Mouse (Mus musculus): ENCODE measurements around the gene Ucn2.

Gene Ucn2

DNA sequence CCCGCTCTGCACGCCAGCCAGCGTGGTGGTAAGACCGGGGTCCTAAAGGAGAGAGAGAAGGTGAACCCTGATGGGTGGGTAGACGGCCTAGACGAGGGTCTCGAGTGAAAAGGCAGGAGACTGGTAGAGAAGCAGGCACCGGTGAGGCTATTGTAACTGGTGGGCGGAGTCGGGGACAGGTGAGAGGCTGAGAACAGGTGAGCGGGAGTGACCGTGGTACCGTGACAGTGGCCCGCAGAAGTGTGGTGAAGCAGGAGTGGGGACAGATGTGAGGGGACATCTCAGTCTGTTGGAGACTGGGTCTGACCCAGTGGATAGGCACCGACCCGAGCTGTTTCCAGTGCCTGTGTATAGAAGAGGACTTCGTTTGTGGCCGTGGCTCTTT, 6.3 kb downstream of the Ucn2 start:
- no peak for DNase-seq (ENCODE audit: extremely low spot score)

GRCm38 (mm10) chr9:108992620-108993361, 7.0 kb downstream of the Ucn2 start:
- no peak for DNase-seq (ENCODE audit: extremely low spot score)

GRCm38 (mm10) chr9:108996411-108996810, 10.6 kb downstream of the Ucn2 start:
- no peak for DNase-seq (ENCODE audit: extremely low spot score)

- no peak for DNase-seq (ENCODE audit: extremely low spot score)
Observed at GRCm38 (mm10) chr9:108998287-108999166, 12.7 kb downstream of the Ucn2 start.

DNA sequence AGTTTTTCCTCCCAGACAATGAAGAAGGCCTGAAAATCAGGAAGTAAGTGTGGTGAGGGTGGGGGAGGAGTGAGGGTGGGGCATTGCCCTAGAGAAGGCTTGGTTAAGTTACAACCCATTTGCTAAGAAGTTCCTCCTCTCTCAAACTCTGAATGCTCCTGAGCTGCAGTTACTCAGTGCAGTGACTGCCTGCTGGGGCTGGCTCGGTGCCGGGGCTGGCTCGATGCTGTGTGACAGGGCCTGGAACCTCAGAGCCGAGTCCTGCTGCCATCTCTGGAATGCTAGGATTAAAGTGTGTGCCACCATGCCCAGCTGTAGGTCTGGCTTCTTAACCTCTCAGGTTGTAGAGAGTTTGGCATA, 13.3 kb downstream of the Ucn2 start:
- no peak for DNase-seq (ENCODE audit: extremely low spot score)

DNA sequence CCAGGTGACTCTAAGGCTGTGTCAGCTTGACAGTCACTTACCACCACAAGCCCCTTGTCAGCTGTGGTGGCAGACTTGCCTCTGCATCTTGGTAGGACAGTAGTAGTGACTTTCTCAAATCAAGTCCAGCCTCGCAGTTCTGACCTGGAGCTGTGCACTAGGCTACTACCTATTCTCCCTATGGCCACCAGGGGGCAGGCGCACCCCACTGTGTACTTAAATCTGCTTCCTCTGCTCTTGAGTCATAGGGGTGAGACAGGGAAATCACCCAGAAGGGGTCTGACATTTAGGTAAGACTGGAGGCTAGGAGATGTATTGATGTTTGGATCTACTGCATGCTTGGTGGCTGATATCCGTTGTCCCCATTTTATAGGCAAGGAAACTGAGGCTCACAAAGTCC, 14.9 kb downstream of the Ucn2 start:
- DNase-seq (ENCODE audit: extremely low spot score): peak; percentile 52

DNA sequence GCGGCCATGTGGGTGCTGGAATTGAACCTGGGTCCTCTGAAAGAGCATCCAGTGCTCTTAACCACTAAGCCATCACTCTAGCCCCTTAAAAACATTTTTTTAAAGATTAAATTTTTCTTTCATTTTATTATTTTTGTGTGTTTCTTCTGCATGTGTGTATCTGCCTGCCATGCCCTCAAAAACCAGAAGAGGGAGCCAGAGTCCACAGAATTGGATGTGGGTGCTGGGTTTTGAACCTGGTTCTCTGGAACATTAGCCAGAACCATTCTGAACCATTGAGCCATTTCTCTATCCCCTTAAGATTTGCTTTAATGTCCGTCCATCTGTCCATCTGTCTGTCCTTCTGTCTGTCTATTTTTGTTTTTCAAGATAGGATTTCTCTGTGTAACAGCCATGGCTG, 17.4 kb downstream of the Ucn2 start:
- peak; percentile 59 for DNase-seq (ENCODE audit: extremely low spot score)

DNA sequence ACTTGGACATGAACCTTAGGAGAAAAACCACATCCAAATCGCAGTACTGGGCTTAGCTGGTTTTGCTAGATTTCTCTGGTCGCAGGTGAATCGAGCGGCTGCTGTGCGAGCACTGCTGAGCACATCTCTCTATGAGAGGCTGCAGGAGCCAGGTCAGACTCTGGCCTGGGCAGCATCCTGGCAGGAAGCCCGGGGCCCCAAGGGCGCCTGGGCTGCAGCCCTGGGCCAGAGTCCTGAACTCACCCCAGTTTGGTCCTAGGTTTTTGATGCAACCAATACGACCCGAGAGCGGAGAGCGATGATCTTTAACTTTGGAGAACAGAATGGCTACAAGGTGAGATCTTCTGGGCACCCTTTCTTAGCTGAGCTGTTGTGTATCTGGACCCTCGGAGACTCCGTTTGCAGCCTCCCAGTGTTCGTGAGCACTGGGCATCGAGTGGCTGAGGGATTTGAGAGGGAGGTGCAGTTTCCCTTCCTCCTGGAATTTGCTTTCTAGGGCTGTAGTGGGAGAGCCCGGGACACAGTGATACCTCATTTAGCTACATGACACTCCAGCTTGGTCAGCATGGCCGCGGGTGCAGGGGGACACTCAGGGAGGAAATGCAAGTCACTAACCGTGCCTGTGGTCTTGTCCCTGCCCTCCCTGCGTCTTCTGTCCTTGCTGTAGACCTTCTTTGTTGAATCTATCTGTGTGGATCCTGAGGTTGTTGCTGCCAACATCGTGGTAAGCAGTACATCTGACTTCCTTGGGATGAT, 21.4 kb downstream of the Ucn2 start:
- DNase-seq (ENCODE audit: extremely low spot score): no peak

DNA sequence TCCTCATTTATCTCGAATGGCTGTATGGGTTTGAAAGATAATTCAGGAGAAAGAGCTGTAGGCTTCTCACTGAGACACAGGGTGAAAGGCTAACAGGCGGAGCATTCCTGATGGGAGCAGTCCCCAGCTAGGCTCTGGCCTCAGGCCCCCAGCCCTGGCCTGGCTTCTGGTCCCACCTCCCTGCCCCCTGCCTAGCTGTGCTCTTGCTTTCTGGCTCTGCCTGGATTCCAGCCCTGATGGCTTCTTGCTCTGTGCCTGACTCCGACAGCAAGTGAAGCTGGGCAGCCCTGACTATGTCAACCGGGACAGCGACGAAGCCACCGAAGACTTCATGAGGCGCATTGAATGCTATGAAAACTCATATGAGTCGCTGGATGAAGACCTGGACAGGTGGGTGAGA, 22.3 kb downstream of the Ucn2 start:
- no peak for DNase-seq (ENCODE audit: extremely low spot score)

- no peak for DNase-seq (ENCODE audit: extremely low spot score)
Observed at GRCm38 (mm10) chr9:109008994-109009635, 23.3 kb downstream of the Ucn2 start.

DNA sequence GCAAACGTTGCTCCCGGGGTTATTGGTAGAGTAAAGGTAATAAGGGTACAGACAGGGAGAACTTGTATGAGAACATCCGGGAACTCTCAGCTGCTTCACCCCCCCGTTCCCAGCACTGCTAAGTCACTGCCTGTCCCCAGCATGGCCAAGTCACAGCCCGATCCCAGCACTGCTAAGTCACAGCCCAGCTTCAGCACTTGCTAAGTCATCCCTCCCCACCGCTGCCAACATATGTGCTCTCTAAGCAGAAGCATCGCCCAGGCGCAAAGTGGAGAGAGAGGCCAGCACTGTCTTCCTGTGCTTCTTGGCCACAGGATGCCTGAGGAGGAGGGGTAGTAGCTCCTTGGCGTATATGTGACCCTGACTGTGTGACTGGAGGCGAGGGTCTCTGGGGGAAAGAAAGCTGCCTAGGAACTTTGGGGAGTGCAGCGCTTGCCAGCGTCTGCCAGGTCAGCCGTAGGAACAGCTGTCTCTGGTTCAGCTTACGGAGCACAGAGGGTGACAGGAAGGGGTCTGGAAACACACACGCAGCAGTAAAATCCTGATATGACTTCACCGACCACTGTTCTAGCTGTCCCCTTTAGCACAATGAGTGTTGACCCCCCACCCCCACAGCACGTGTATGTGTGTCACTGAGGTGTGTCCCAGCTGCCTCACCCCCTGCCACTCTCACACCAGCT, 24.0 kb downstream of the Ucn2 start:
- no peak for DNase-seq (ENCODE audit: extremely low spot score)

DNA sequence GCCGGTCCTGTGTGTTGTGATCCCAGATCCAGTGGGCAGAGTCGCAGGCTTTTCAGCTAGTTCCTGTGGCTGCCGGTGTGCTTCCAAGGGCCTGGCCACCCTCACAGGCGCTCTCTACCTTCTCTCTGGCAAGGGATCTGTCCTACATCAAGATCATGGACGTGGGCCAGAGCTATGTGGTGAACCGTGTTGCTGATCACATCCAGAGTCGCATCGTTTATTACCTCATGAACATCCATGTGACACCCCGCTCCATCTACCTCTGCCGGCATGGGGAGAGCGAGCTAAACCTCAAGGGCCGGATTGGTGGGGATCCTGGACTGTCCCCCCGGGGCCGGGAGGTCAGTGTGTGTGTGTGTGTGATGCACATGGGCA, 24.5 kb downstream of the Ucn2 start:
- DNase-seq (ENCODE audit: extremely low spot score): no peak

DNA sequence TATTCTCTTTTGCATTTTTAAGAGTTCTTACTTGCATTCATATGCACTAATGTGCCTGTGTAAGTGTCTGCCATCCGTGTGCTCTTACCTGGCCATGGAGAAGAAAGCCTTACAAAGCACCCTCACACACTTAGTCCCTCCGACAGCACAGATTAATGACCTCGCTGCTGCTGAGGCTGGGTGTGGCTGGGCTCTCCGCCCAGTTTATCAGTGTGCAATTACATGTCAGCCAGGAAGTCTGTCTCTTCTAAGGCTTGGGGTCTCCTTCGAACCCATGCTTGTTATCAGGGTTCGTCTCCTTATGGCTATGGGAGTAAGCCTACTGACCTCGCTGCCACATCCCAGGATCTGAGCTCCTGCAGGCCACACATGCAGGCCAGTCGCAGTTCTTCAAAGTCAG, 29.6 kb downstream of the Ucn2 start:
- no peak for DNase-seq (ENCODE audit: extremely low spot score)

DNA sequence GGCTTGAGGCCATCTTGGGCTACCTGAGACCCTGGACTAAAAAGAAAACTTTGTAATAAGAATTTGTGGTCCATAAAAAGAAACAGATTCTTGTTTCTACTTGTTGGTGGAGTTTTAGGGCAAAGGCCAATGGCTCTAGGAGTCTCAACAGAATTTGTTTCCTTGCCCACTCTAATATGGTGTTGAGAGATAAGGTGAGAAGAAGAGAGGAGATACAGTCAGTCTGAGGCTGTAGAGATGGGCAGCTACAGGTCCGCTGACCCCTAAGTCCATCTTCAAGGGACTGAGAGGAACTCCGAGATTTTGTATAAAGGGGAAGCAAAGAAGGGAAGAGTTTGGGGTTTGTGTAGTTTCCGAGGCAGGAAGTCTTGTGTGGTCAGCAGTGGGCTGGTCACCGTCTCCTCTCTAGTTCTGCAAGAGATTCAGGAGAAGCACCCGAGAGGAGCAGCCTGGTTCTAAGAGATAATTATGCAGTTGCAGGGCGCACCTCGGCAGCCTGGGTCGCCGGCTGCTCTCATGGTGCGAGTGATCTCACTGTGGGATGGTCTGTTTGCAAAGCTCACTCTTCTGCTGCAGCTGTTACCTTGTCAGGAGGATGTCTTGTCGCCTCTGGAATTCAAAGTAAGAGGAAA, 31.3 kb downstream of the Ucn2 start:
- DNase-seq (ENCODE audit: extremely low spot score): no peak

- DNase-seq (ENCODE audit: extremely low spot score): no peak
Observed at GRCm38 (mm10) chr9:109021428-109021827, 35.6 kb downstream of the Ucn2 start.

GRCm38 (mm10) chr9:109022866-109023685, 37.3 kb downstream of the Ucn2 start:
- no peak for DNase-seq (ENCODE audit: extremely low spot score)

GRCm38 (mm10) chr9:109027521-109027920, 41.7 kb downstream of the Ucn2 start:
- no peak for DNase-seq (ENCODE audit: extremely low spot score)

GRCm38 (mm10) chr9:109028421-109028820, 42.6 kb downstream of the Ucn2 start:
- DNase-seq (ENCODE audit: extremely low spot score): no peak

DNA sequence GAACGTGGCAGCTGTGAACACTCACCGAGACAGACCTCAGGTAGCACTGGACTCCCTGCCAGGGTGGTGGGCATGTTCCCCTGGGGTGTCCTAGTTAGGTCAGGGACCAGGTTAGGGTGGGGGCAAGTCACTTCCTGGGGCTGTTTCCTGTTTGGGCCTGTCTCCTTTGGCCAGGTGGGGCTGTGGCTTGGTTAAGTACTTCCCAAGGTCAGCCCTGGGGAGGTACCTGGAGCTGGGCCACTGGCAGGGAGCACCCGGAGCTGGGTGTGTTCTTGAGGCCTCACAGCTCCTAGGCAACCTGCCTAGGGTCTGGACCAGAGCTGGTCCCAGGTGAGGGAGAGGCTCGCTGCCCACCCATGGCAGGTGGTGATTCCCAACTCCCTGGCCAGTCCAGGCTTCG, 43.1 kb downstream of the Ucn2 start:
- no peak for DNase-seq (ENCODE audit: extremely low spot score)

DNA sequence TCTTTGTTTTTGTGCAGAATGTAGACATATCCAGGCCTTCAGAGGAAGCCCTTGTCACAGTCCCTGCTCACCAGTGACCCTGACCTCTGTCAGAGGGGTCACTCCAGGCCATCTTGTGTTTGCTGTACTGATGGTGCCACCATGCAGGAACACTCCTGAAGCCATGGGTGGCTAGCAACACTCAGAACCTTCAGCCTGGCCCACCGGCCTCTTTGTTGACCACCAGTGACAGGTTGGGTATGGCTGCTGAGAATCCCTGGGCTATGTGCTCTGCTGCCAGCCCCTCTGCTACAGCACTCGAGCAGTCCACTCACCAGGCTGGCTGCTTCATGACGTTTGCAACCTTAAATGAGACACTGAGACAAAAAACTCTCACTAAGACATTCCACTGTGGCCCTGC, 44.5 kb downstream of the Ucn2 start:
- DNase-seq (ENCODE audit: extremely low spot score): no peak
